Mouse (Mus musculus) myocyte (in vitro differentiated cells): ENCODE results near the gene Rnf149. TPM values are rescaled to one million over a fixed set of nuclear protein-coding genes. Genes with fewer than 3 reads are reported as not detected.

ENCODE experiments used
- H3K27me3 ChIP-seq: one replicate; pipeline ENCODE4 v1.6.1; 2011; ENCODE audit not compliant: control insufficient read depth, insufficient read depth, insufficient read length
- H3K36me3 ChIP-seq: one replicate; pipeline ENCODE4 v1.6.1; 2011; ENCODE audit not compliant: control insufficient read depth, insufficient read depth
- H3K4me2 ChIP-seq: one replicate; pipeline ENCODE4 v1.6.1; 2011; ENCODE audit warnings: low read depth, control low read depth
- H3K4me3 ChIP-seq: one replicate; pipeline ENCODE4 v1.5.1; 2011; ENCODE audit warnings: mild to moderate bottlenecking, control low read depth, moderate library complexity
- H3K79me2 ChIP-seq: one replicate; pipeline ENCODE4 v1.6.1; 2011; ENCODE audit not compliant: control insufficient read depth, insufficient read depth
- H3ac ChIP-seq: one replicate; pipeline ENCODE4 v1.6.1; 2011; ENCODE audit not compliant: control insufficient read depth, insufficient read length
- CEBPB ChIP-seq: IDR thresholded peaks from 2 replicates; pipeline ENCODE4 v1.6.1; 2011; ENCODE audit warnings: mild to moderate bottlenecking, moderate library complexity; ENCODE audit not compliant: poor library complexity, insufficient read depth, severe bottlenecking
- E2F4 ChIP-seq: IDR thresholded peaks from one replicate; pipeline ENCODE4 v1.6.1; 2011; ENCODE audit warnings: mild to moderate bottlenecking, control low read depth, moderate library complexity; ENCODE audit not compliant: insufficient read depth
- MAX ChIP-seq: IDR thresholded peaks from one replicate; pipeline ENCODE4 v1.6.1; 2011; ENCODE audit warnings: low read depth, mild to moderate bottlenecking, control low read depth
- MYOD1 ChIP-seq, 3 experiments: IDR thresholded peaks; one replicate each; pipeline ENCODE4 v1.6.1; 2011; ENCODE audit warnings: control low read depth in 2 of 3, low read depth in 2 of 3, mild to moderate bottlenecking in 2 of 3, moderate library complexity in 1 of 3; ENCODE audit not compliant: insufficient read length in 2 of 3, control insufficient read depth in 1 of 3
- MYOG ChIP-seq, 3 experiments: IDR thresholded peaks; one replicate each; pipeline ENCODE4 v1.6.1; 2011; ENCODE audit warnings: control low read depth in 2 of 3, low read depth in 2 of 3, mild to moderate bottlenecking in 2 of 3; ENCODE audit not compliant: insufficient read length in 2 of 3, control insufficient read depth in 1 of 3, insufficient read depth in 1 of 3
- POLR2A ChIP-seq: IDR thresholded peaks from one replicate; pipeline ENCODE4 v1.6.1; 2011; ENCODE audit warnings: low read depth, mild to moderate bottlenecking, control low read depth, moderate library complexity; ENCODE audit not compliant: insufficient read length
- POLR2AphosphoS2 ChIP-seq: IDR thresholded peaks from one replicate; pipeline ENCODE4 v1.6.1; 2011; ENCODE audit warnings: low read depth, control low read depth; ENCODE audit not compliant: insufficient read length
- REST ChIP-seq: IDR thresholded peaks from one replicate; pipeline ENCODE4 v1.6.1; 2011; ENCODE audit warnings: mild to moderate bottlenecking, control low read depth, moderate library complexity; ENCODE audit not compliant: insufficient read depth, insufficient read length
- SRF ChIP-seq: IDR thresholded peaks from one replicate; pipeline ENCODE4 v1.6.1; 2011; ENCODE audit warnings: low read depth; ENCODE audit not compliant: control insufficient read depth, insufficient read length
- TCF12 ChIP-seq: IDR thresholded peaks from one replicate; pipeline ENCODE4 v1.6.1; 2011; ENCODE audit warnings: mild to moderate bottlenecking, control low read depth; ENCODE audit not compliant: poor library complexity, insufficient read depth, severe bottlenecking
- TCF3 ChIP-seq: IDR thresholded peaks from one replicate; pipeline ENCODE4 v1.6.1; 2011; ENCODE audit warnings: low read depth, control low read depth; ENCODE audit not compliant: insufficient read length
- USF1 ChIP-seq: IDR thresholded peaks from one replicate; pipeline ENCODE4 v1.6.1; 2011; ENCODE audit warnings: low read depth, mild to moderate bottlenecking, control low read depth, moderate library complexity
- polyA plus RNA-seq: library from polyadenylated mRNA; unstranded; fragments of >200 nt; fragmentation: generic; extraction: Trizol; gene quantifications from one replicate; pipeline ENCODE4 v1.2.1, GENCODE M21; 2012; ENCODE audit warnings: missing spikeins

Rnf149 gene
- polyA plus RNA-seq, 1 experiment = 17.9 TPM

DNA sequence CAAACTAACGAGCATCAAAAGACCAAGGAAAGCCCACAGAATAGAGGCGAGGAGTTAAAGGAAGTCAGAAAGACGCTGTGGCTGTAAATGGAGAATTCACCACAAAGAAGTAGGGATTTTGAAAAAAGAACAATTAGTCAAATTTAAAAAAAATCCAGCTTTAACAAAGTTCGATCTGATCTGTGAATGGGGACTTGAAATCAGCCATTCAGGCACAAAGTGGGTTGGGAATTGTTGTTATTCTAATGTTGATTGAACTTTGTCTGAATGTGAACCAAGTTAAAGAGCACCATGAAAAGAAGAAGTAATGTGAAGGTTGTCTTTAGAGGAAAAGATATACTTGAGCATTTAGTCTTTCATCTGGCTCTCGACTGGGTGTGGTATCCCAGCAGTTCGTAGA, 48.9 kb downstream of the Rnf149 start:
- H3ac ChIP-seq = no peak overlapping the region
- H3K79me2 ChIP-seq = no peaks in the 10 kb centered on the region
- no peaks in the 10 kb centered on the region for H3K27me3 ChIP-seq
- H3K36me3 ChIP-seq = no peaks in the 10 kb centered on the region
- H3K4me3 ChIP-seq = no peak overlapping the region
- H3K4me2 ChIP-seq = no peak overlapping the region
- no peak for TF ChIP-seq TCF12
- TF ChIP-seq MAX = no peak
- TF ChIP-seq MYOG (IDR thresholded peaks at IDR 0.05; ENCODE audit: control insufficient read depth in 1 of 3, insufficient read depth in 1 of 3, insufficient read length in 2 of 3, low read depth in 2 of 3) = no peak
- no peak for TF ChIP-seq SRF
- TF ChIP-seq E2F4 = no peak
- TF ChIP-seq REST = no peak
- no peak for TF ChIP-seq USF1
- TF ChIP-seq MYOD1 (IDR thresholded peaks at IDR 0.05; ENCODE audit: control insufficient read depth in 1 of 3, insufficient read length in 2 of 3, low read depth in 2 of 3) = no peak
- TF ChIP-seq CEBPB = no peak
- no peak for TF ChIP-seq POLR2AphosphoS2
- TF ChIP-seq POLR2A = no peak
- no peak for TF ChIP-seq TCF3

DNA sequence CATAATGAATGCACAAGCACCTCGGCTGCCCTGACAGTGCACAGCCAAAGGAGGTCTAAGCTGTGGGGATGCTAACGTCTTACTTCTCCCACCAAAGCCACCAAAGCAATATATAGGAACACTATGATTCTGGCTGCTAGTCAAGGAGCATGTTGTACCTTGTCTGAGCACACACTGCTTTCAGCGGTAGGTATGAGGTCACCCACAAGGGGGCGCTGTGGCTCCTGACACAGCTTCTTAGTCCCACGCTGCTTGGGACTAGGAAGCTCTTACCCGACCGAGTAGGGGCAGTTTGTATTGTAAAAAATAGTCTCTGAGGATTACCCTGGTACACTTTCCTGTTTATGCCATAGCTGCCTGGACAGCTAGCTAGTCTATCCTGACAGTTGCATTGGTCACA, 49.8 kb downstream of the Rnf149 start:
- Histone ChIP-seq H3K36me3 (no peaks in the 10 kb centered on the region), H3ac (no peak overlapping the region), H3K4me3 (no peak overlapping the region), H3K4me2 (no peak overlapping the region), H3K27me3 (no peaks in the 10 kb centered on the region), H3K79me2 (no peaks in the 10 kb centered on the region)
- TF ChIP-seq MYOG (IDR thresholded peaks at IDR 0.05; ENCODE audit: control insufficient read depth in 1 of 3, insufficient read depth in 1 of 3, insufficient read length in 2 of 3, low read depth in 2 of 3) = no peak
- TF ChIP-seq POLR2A = no peak
- no peak for TF ChIP-seq E2F4
- no peak for TF ChIP-seq TCF3
- no peak for TF ChIP-seq CEBPB
- no peak for TF ChIP-seq MYOD1 (IDR thresholded peaks at IDR 0.05; ENCODE audit: control insufficient read depth in 1 of 3, insufficient read length in 2 of 3, low read depth in 2 of 3)
- no peak for TF ChIP-seq REST
- no peak for TF ChIP-seq USF1
- TF ChIP-seq TCF12 = no peak
- TF ChIP-seq MAX = no peak
- no peak for TF ChIP-seq POLR2AphosphoS2
- no peak for TF ChIP-seq SRF

DNA sequence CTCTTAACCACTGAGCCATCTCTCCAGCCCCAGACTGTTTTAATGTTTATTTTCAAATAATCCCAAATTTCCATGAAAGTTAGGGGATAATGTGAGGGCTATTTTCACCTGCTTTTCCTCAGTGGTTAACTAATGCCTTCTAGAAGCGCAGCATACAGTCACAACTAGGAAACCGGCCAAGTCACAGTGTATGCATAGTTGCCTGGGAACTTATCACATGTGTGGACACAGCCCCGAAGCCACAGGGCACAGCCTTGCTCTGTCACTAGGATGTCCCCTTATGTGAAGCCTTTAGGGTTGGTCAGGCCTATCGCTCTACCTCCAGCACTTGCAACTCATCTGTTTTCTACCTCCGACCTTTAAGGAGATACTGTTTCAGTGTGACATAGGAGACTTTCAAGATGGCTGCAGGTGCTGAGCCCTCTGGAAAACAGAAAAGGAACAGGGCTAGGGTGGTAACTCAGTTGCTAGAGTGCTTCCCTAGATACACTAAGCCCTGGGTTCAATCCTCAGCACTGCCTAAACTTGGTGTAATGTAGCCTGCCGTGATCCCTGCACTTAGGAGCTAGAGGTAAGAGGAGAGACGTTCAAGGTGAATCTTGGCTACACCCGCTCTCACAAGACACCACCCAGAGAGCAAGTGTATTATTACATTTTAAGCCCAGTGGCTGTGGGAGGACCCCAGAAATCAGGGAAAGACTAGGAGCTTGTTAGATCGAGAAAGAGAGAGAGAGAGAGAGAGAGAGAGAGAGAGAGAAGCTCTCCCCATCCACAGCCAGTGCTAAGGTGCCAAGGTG, 50.6 kb downstream of the Rnf149 start:
- Histone ChIP-seq H3K79me2 (no peaks in the 10 kb centered on the region), H3K27me3 (no peaks in the 10 kb centered on the region), H3K36me3 (no peaks in the 10 kb centered on the region), H3K4me2 (no peak overlapping the region), H3K4me3 (no peak overlapping the region), H3ac (no peak overlapping the region)
- TF ChIP-seq USF1 = no peak
- no peak for TF ChIP-seq MYOD1 (IDR thresholded peaks at IDR 0.05; ENCODE audit: control insufficient read depth in 1 of 3, insufficient read length in 2 of 3, low read depth in 2 of 3)
- no peak for TF ChIP-seq E2F4
- no peak for TF ChIP-seq REST
- no peak for TF ChIP-seq CEBPB
- TF ChIP-seq MAX = no peak
- no peak for TF ChIP-seq TCF3
- TF ChIP-seq SRF = no peak
- no peak for TF ChIP-seq POLR2AphosphoS2
- no peak for TF ChIP-seq TCF12
- no peak for TF ChIP-seq MYOG (IDR thresholded peaks at IDR 0.05; ENCODE audit: control insufficient read depth in 1 of 3, insufficient read depth in 1 of 3, insufficient read length in 2 of 3, low read depth in 2 of 3)
- TF ChIP-seq POLR2A = no peak

DNA sequence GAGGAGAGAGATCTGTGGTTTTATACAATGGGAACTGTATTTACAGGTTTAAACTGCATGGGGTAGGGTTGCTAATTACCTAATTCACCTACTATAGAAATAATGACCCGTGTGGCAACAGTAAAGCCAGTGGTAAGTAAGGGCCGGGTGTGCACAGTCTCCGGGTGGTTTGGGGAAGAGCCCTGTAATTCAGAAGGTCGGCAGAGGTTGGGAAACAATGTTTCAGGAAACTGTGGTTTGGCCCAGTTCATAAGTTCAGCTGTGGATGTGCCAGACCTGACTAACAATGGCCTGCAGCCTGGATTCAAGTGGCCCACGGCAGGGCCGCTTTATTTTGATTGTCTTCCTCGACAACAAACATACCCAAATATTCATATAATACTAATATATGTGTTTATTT, 51.4 kb downstream of the Rnf149 start:
- H3K4me3 ChIP-seq = no peak overlapping the region

DNA sequence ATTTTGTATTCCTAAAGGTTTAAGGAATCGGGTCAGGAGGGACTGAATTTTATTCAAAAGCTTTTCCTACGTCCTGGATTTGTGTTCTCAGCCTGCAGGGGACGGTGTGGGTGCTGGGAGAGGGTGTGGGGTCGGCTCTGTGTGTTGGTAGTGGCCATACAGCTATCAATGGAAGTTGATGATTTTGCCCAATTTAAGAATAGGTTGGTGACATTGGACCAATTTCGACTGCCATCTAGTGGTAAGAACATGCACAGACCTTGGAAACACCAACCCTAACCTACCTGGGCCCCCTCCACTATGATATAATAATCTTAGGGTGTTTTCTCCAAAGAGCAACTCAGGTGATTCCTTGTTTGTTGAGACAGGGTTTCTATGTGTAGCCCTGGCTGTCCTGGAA, 54.7 kb downstream of the Rnf149 start:
- no peaks in the 10 kb centered on the region for H3K36me3 ChIP-seq
- TF ChIP-seq MAX (no peak), TCF3 (no peak), MYOG (IDR thresholded peaks at IDR 0.05; ENCODE audit: control insufficient read depth in 1 of 3, insufficient read depth in 1 of 3, insufficient read length in 2 of 3, low read depth in 2 of 3) (no peak), CEBPB (no peak), SRF (no peak), POLR2A (no peak), USF1 (no peak), E2F4 (no peak), TCF12 (no peak), POLR2AphosphoS2 (no peak), MYOD1 (IDR thresholded peaks at IDR 0.05; ENCODE audit: control insufficient read depth in 1 of 3, insufficient read length in 2 of 3, low read depth in 2 of 3) (no peak), REST (no peak)
- H3K27me3 ChIP-seq = peaks cover 7% of the 10 kb centered on the region
- H3K79me2 ChIP-seq = no peaks in the 10 kb centered on the region
- H3K4me3 ChIP-seq = no peak overlapping the region
- H3ac ChIP-seq = no peak overlapping the region
- no peak overlapping the region for H3K4me2 ChIP-seq

More for the DNA sequence above, 51.4 kb downstream of the Rnf149 start:
- Histone ChIP-seq H3ac (no peak overlapping the region), H3K79me2 (no peaks in the 10 kb centered on the region), H3K36me3 (no peaks in the 10 kb centered on the region), H3K4me2 (no peak overlapping the region), H3K27me3 (no peaks in the 10 kb centered on the region)
- TF ChIP-seq TCF12 (no peak), MAX (no peak), USF1 (no peak), REST (no peak), TCF3 (no peak)
